Mouse (Mus musculus) MEL (cell line): ENCODE measurements around the gene Rhox3g. TPM values are rescaled to one million over a fixed set of nuclear protein-coding genes. Genes with fewer than 3 reads are reported as not detected.

Experiments
- polyA plus RNA-seq, 2 experiments: library from polyadenylated mRNA; stranded (reverse) in 1 of 2; unstranded in 1 of 2; fragments of >175 nt in 1 of 2; fragments of >200 nt in 1 of 2; gene quantifications; 2 replicates each; pipeline versions ENCODE4 v1.2.1 to v1.2.4; 2012; ENCODE audit warnings: low replicate concordance in 2 of 2, low read depth in 1 of 2; ENCODE audit not compliant: insufficient read length in 2 of 2, insufficient read depth in 1 of 2, missing spikeins in 1 of 2
- total RNA-seq: library from RNA; depleted of rRNA; stranded (reverse); fragments of 300-350 nt; gene quantifications from 2 replicates; pipeline ENCODE4 v1.2.3, GENCODE M21; 2012; rRNA removed

The Rhox3g gene
- total and polyA plus RNA-seq, 3 experiments, result not detected

Other genes with a start within 250 kb of the Rhox3g start
- gene Rhox3a2, start 248.6 kb downstream of the Rhox3g start, total RNA-seq, result not detected in 2 replicates
- gene Rhox3a2, start 248.6 kb downstream of the Rhox3g start, polyA plus RNA-seq, result not detected
- gene Rhox4a2, start 237.8 kb downstream of the Rhox3g start, total RNA-seq, result not detected in 2 replicates
- not detected for gene Rhox4a2, start 237.8 kb downstream of the Rhox3g start, polyA plus RNA-seq
- not detected in 2 replicates for gene Rhox2b, start 216.5 kb downstream of the Rhox3g start, total RNA-seq
- gene Rhox2b, start 216.5 kb downstream of the Rhox3g start, polyA plus RNA-seq, result not detected
- gene Rhox4b, start 196.1 kb downstream of the Rhox3g start, total RNA-seq, result not detected in 2 replicates
- gene Rhox4b, start 196.1 kb downstream of the Rhox3g start, polyA plus RNA-seq, result not detected
- not detected in 2 replicates for gene Rhox2c, start 174.9 kb downstream of the Rhox3g start, total RNA-seq
- gene Rhox2c, start 174.9 kb downstream of the Rhox3g start, polyA plus RNA-seq, result not detected
- gene Rhox3c, start 170.0 kb downstream of the Rhox3g start, total RNA-seq, result not detected in 2 replicates
- not detected for gene Rhox3c, start 170.0 kb downstream of the Rhox3g start, polyA plus RNA-seq
- gene Rhox4c, start 148.3 kb downstream of the Rhox3g start, total RNA-seq, result not detected in 2 replicates
- gene Rhox4c, start 148.3 kb downstream of the Rhox3g start, polyA plus RNA-seq, result not detected
- not detected in 2 replicates for gene Rhox2d, start 135.2 kb downstream of the Rhox3g start, total RNA-seq
- gene Rhox2d, start 135.2 kb downstream of the Rhox3g start, polyA plus RNA-seq, result not detected
- gene Rhox4d, start 114.3 kb downstream of the Rhox3g start, total RNA-seq, result not detected in 2 replicates
- gene Rhox4d, start 114.3 kb downstream of the Rhox3g start, polyA plus RNA-seq, result not detected
- gene Rhox2e, start 98.2 kb downstream of the Rhox3g start, total RNA-seq, result not detected in 2 replicates
- gene Rhox2e, start 98.2 kb downstream of the Rhox3g start, polyA plus RNA-seq, result not detected
- gene Rhox3e, start 86.6 kb downstream of the Rhox3g start, total RNA-seq, result not detected in 2 replicates
- gene Rhox3e, start 86.6 kb downstream of the Rhox3g start, polyA plus RNA-seq, result not detected
- not detected in 2 replicates for gene Rhox4e, start 71.2 kb downstream of the Rhox3g start, total RNA-seq
- gene Rhox4e, start 71.2 kb downstream of the Rhox3g start, polyA plus RNA-seq, result not detected
- gene Rhox2f, start 57.2 kb downstream of the Rhox3g start, total RNA-seq, result not detected in 2 replicates
- not detected for gene Rhox2f, start 57.2 kb downstream of the Rhox3g start, polyA plus RNA-seq
- not detected in 2 replicates for gene Rhox3f, start 47.6 kb downstream of the Rhox3g start, total RNA-seq
- gene Rhox3f, start 47.6 kb downstream of the Rhox3g start, polyA plus RNA-seq, result not detected
- not detected in 2 replicates for gene Rhox4f, start 20.9 kb downstream of the Rhox3g start, total RNA-seq
- gene Rhox4f, start 20.9 kb downstream of the Rhox3g start, polyA plus RNA-seq, result not detected
- gene Rhox2g, start 14.9 kb upstream of the Rhox3g start, total RNA-seq, result not detected in 2 replicates
- not detected for gene Rhox2g, start 14.9 kb upstream of the Rhox3g start, polyA plus RNA-seq
- gene Rhox4g, start 22.7 kb upstream of the Rhox3g start, total RNA-seq, result not detected in 2 replicates
- not detected for gene Rhox4g, start 22.7 kb upstream of the Rhox3g start, polyA plus RNA-seq
- gene Rhox3h, start 40.2 kb upstream of the Rhox3g start, total RNA-seq, result not detected in 2 replicates
- not detected for gene Rhox3h, start 40.2 kb upstream of the Rhox3g start, polyA plus RNA-seq
- not detected in 2 replicates for gene Rhox2h, start 44.7 kb upstream of the Rhox3g start, total RNA-seq
- gene Rhox2h, start 44.7 kb upstream of the Rhox3g start, polyA plus RNA-seq, result not detected
- gene Rhox5, start 176.2 kb upstream of the Rhox3g start, total RNA-seq, result 0.23 TPM in 1 of 2 replicates, not detected in the other
- not detected for gene Rhox5, start 176.2 kb upstream of the Rhox3g start, polyA plus RNA-seq
- gene Rhox6, start 198.3 kb upstream of the Rhox3g start, total RNA-seq, result not detected in 2 replicates
- gene Rhox6, start 198.3 kb upstream of the Rhox3g start, polyA plus RNA-seq, result not detected
- gene Rhox7a, start 203.1 kb upstream of the Rhox3g start, total RNA-seq, result not detected in 2 replicates
- not detected for gene Rhox7a, start 203.1 kb upstream of the Rhox3g start, polyA plus RNA-seq